Comparison of ENCODE assay signal across 11 mouse cellular contexts in genomic region chr1:84427757-84428156, GRCm38 (mm10).
DNase-seq lines count a peak whose midpoint lies in the region.
"Had no signal": no experiment of that assay in that cellular context is flagged by ENCODE, and none has a peak within 500 bp of the region (broad histone marks: within the 10 kb centered on the region; RNA-seq: fewer than 3 reads in every experiment).

No protein-coding gene starts in this region.

- peak; percentile 73 to 79 for DNase-seq in cerebellum, postnatal 10 days
- no peak for DNase-seq in cerebellum, postnatal 36 days
- peak; percentile 33 to 57 for DNase-seq in layer of hippocampus, adult 18-20 months (ENCODE audit: low spot score in 2 of 2)
- no peak for DNase-seq in layer of hippocampus, postnatal 25 days (ENCODE audit: extremely low spot score in 1 of 2, low spot score in 1 of 2)
- DNase-seq in left cerebral cortex, adult 8-10 months (ENCODE audit: low spot score in 2 of 2): peak; percentile 39 to 78
- DNase-seq in right cerebral cortex, postnatal 36 days (ENCODE audit: low spot score in 2 of 2): peak; percentile 57 to 73
- no peak for DNase-seq in thymus, postnatal 14 days
- DNase-seq in testis, postnatal 10 days (ENCODE audit: low spot score): no peak
- DNase-seq: gastrocnemius, postnatal 25 days; liver; thymus, adult 2 months had no signal

Comparison
In these comparisons a context has a peak if more than half of its experiments do, and no peak if none do; other contexts are left out.
1. DNase-seq: peak in cerebellum, postnatal 10 days (2 of 2), layer of hippocampus, adult 18-20 months (2 of 2), left cerebral cortex, adult 8-10 months (2 of 2) and right cerebral cortex, postnatal 36 days (2 of 2); none in cerebellum, postnatal 36 days (0 of 2), layer of hippocampus, postnatal 25 days (0 of 2), thymus, postnatal 14 days (single experiment) and testis, postnatal 10 days (single experiment).